Mouse (Mus musculus) lung, postnatal 36 days (tissue): ENCODE measurements around the gene Gm20388.

Experiments
- DNase-seq: peaks from one replicate; pipeline ENCODE4 v3.0.0; 2022; ENCODE audit warnings: mixed read lengths

The Gm20388 gene

GRCm38 (mm10) chr8:122699005-122699492 lies 2788.4 kb downstream of the Gm20388 start, which contains the start of gene Cbfa2t3:
Gene Cbfa2t3 (minus strand): TSS chr8:122699109.
- DNase-seq = no peak

GRCm38 (mm10) chr8:122700628-122701027 lies 2790.0 kb downstream of the Gm20388 start:
- no peak for DNase-seq

DNA sequence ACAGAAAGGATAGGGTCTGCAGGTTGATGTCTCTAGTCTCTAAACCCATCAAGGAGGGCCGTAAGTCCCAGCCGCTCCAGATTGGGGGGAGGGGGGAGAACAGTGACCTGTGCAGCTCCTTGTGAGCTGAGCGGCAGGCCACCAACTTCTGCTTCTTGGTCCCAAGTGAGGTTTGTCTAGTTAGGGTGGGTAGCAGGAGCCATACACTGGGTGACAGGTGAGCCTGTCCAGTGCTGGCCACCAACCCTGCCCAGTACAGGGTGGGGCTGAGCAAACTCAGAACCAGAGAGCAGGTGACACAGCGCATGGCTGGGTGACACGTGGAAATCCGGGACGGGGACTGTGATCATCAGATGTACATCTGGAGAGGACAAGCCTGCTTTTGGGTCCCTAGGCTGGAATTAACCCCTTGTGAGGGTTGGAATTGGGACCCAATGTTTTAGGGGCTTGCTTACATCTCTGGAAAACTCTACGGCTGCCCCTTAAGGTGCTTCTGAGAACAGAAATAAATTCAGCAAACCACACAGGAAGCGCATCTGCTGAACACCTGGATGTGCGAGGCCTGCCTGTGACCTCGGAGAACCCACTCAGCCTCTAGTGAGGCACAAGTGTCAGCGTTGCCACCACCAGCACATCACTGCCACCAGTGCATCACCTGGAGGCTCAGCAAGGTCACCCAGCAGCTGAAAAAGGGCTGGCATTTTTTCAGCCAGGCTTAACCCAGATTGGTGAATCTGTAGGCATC lies 2791.0 kb downstream of the Gm20388 start:
- no peak for DNase-seq

- DNase-seq = no peak
These were observed 2791.8 kb downstream of the Gm20388 start for GRCm38 (mm10) chr8:122702301-122702941.

GRCm38 (mm10) chr8:122702957-122703356 lies 2792.3 kb downstream of the Gm20388 start:
- no peak for DNase-seq

- DNase-seq = no peak
These were observed 2794.0 kb downstream of the Gm20388 start for GRCm38 (mm10) chr8:122704612-122705011.

GRCm38 (mm10) chr8:122705901-122706561 lies 2795.4 kb downstream of the Gm20388 start:
- DNase-seq = peak; percentile 33

- no peak for DNase-seq
These were observed 2796.5 kb downstream of the Gm20388 start for GRCm38 (mm10) chr8:122707184-122707583.

DNA sequence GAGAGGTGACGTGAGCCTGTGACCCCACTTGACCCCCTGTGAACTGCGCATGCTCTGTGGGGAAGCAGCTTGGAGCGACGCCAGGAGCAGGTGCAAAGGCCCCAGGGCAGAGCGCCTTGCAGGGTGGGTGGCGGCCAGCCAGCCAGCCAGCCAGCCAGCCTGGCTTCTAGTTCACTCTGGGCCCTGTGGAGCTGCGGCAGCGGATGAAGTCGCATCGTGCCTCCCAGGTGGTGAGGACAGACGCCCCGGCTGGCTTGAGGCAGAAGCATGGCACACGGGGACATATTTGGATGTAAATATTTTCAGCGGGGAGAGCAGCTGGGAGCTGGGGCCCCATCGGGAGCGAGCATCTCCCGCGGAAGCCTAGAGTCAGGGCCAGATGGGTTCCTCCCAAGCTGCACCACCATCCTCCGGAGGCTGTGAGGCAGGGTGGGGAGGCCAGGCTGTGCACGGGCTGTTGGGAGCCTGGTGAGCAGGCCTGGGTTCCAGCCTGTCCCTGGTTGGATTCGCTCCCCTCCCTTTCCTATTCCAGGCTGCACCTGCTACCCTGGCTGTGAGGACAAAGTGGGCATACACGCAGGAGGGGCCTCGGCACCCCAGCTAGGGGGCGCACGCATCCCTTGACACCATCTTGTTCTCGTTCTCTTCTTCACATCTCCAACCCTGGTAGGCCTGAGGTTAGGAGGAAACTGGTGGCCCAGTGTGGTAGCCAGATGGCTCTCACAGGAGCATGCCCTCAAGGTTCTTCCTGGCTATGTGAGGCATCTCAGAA lies 2798.9 kb downstream of the Gm20388 start:
- DNase-seq = no peak

- DNase-seq = no peak
These were observed 2800.8 kb downstream of the Gm20388 start for GRCm38 (mm10) chr8:122711480-122711879.

GRCm38 (mm10) chr8:122711891-122712365 lies 2801.3 kb downstream of the Gm20388 start:
- DNase-seq = peak; percentile 88

GRCm38 (mm10) chr8:122712411-122713156 lies 2801.9 kb downstream of the Gm20388 start:
- no peak for DNase-seq

GRCm38 (mm10) chr8:122713157-122713518 lies 2802.5 kb downstream of the Gm20388 start:
- no peak for DNase-seq

- peak; percentile 34 for DNase-seq
These were observed 2805.9 kb downstream of the Gm20388 start for GRCm38 (mm10) chr8:122716566-122716965.

DNA sequence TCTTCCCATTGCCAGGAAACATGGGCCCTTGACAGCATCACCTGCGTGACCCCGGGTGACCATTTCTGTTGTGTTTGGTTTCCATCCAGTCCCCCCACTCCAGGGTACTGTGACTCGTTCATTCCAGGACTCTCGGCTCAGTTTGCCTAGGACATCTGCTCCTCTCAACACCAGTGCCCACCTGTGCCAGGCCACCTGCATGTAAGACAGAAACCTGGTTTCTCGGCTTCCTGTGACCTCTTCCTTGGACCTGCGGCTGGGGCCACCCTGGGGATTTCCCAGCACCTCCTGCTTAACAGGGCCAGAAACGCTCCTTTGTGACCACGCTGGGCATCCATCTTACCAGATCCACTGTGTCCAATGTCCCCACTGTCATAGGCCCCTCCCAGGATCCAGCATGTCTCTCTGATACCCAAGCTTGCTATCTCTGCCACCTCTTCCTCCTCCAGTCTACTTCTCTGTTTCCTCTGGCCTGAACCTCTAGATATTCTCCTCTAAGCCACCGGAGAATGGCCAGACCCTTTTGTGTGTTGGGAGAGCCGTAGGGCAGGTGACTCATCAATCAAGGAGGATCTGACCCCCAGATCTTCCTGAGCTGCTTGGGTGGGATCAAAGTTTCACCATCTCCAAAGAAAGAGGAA lies 2807.3 kb downstream of the Gm20388 start:
- no peak for DNase-seq

DNA sequence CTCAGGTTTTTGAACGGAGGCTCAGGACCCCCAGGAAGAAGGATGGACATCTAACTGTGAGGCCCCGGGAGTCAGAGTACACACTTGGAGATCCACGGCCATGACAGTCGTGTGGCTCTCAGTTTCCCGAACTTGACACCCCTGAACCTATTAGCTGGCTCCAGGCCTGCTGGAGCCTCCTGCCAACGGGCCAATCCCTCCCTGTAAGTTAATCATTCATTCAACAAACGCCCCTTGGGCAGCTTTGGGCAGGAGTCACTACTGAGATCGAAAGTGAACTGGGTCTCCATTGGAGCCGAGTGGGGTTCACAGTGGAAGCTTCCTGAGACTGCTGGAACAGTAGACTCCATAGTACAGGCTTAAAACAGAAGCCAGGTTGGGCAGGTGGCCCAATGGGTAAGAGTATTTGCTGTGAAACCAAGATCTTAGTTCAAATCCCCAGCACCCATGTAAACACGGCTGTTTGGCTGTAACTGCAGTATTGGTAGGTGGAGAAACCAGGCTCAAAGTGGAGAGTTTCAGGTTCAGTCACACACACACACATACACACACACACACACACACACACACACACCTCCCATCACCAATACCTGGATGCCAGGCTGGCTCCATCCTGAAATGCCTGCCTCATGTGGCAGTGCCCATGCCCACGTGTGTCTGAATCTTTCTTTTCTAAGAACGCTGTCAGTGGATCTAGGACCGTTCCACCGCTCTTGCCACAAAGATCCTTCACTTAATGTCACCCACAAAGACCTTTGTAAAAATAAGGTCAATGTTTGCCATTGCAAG lies 2808.3 kb downstream of the Gm20388 start:
- DNase-seq = no peak

GRCm38 (mm10) chr8:122719500-122720065 lies 2808.9 kb downstream of the Gm20388 start:
- DNase-seq = peak; percentile 63

- peak; percentile 83 for DNase-seq
These were observed 2809.6 kb downstream of the Gm20388 start for GRCm38 (mm10) chr8:122720070-122720729.

GRCm38 (mm10) chr8:122720811-122721640 lies 2810.4 kb downstream of the Gm20388 start:
- DNase-seq = peak; percentile 57
